Mouse (Mus musculus): Measurements from ENCODE around the gene Dlg2. TPM values are rescaled to one million over a fixed set of nuclear protein-coding genes. Genes with fewer than 3 reads are reported as not detected.

Gene Dlg2
- polyA plus RNA-seq, 1 experiment from 2014 or later = 10.0 TPM

- no peak overlapping the region for H3K9ac ChIP-seq (ENCODE audit: low read length)
- H3K9me3 ChIP-seq (ENCODE audit: control insufficient read depth, low read length) = no peaks in the 10 kb centered on the region
- H3K4me3 ChIP-seq (ENCODE audit: control insufficient read depth in 1 of 2, insufficient read depth in 1 of 2, low read depth in 1 of 2, low read length in 2 of 2) = no peak overlapping the region
- H3K27me3 ChIP-seq (ENCODE audit: control insufficient read depth, insufficient read depth, low read length) = no peaks in the 10 kb centered on the region
- H3K4me2 ChIP-seq (ENCODE audit: low read length) = no peak overlapping the region
- no peak for ATAC-seq (ENCODE audit: insufficient number of reproducible peaks, insufficient read depth, low FRiP score, low read depth)
- 0% methylated on average over 1 of the region's 1 CpGs for WGBS
- no peaks in the 10 kb centered on the region for H3K4me1 ChIP-seq (ENCODE audit: control insufficient read depth in 2 of 2, insufficient read depth in 2 of 2, low read length in 2 of 2)
- H3K36me3 ChIP-seq (ENCODE audit: control insufficient read depth, insufficient read depth, low read length) = no peaks in the 10 kb centered on the region
- H3K27ac ChIP-seq (replicated peaks in 1 of 2; ENCODE audit: control insufficient read depth in 1 of 2, insufficient read depth in 1 of 2, low read depth in 2 of 2, low read length in 2 of 2) = no peak overlapping the region
Measured at GRCm38 (mm10) chr7:91457207-91457606, 980.7 kb downstream of the Dlg2 start.

- H3K9ac ChIP-seq (ENCODE audit: low read length) = no peak overlapping the region
- no peak overlapping the region for H3K4me3 ChIP-seq (ENCODE audit: control insufficient read depth in 1 of 2, insufficient read depth in 1 of 2, low read depth in 1 of 2, low read length in 2 of 2)
- WGBS = 90% methylated on average over 3 of the region's 3 CpGs
- no peaks in the 10 kb centered on the region for H3K4me1 ChIP-seq (ENCODE audit: control insufficient read depth in 2 of 2, insufficient read depth in 2 of 2, low read length in 2 of 2)
- H3K4me2 ChIP-seq (ENCODE audit: low read length) = no peak overlapping the region
- H3K36me3 ChIP-seq (ENCODE audit: control insufficient read depth, insufficient read depth, low read length) = no peaks in the 10 kb centered on the region
- no peaks in the 10 kb centered on the region for H3K27me3 ChIP-seq (ENCODE audit: control insufficient read depth, insufficient read depth, low read length)
- H3K9me3 ChIP-seq (ENCODE audit: control insufficient read depth, low read length) = no peaks in the 10 kb centered on the region
- no peak for ATAC-seq (ENCODE audit: insufficient number of reproducible peaks, insufficient read depth, low FRiP score, low read depth)
- H3K27ac ChIP-seq (replicated peaks in 1 of 2; ENCODE audit: control insufficient read depth in 1 of 2, insufficient read depth in 1 of 2, low read depth in 2 of 2, low read length in 2 of 2) = no peak overlapping the region
Measured at GRCm38 (mm10) chr7:91461352-91461751, 984.9 kb downstream of the Dlg2 start.

- H3K4me1 ChIP-seq (ENCODE audit: control insufficient read depth in 2 of 2, insufficient read depth in 2 of 2, low read length in 2 of 2) = no peaks in the 10 kb centered on the region
- no peaks in the 10 kb centered on the region for H3K36me3 ChIP-seq (ENCODE audit: control insufficient read depth, insufficient read depth, low read length)
- WGBS = 61% methylated on average over 7 of the region's 7 CpGs
- no peak overlapping the region for H3K27ac ChIP-seq (replicated peaks in 1 of 2; ENCODE audit: control insufficient read depth in 1 of 2, insufficient read depth in 1 of 2, low read depth in 2 of 2, low read length in 2 of 2)
- ATAC-seq (ENCODE audit: insufficient number of reproducible peaks, insufficient read depth, low FRiP score, low read depth) = no peak
- no peak overlapping the region for H3K4me3 ChIP-seq (ENCODE audit: control insufficient read depth in 1 of 2, insufficient read depth in 1 of 2, low read depth in 1 of 2, low read length in 2 of 2)
- no peak overlapping the region for H3K4me2 ChIP-seq (ENCODE audit: low read length)
- H3K9ac ChIP-seq (ENCODE audit: low read length) = no peak overlapping the region
- H3K27me3 ChIP-seq (ENCODE audit: control insufficient read depth, insufficient read depth, low read length) = no peaks in the 10 kb centered on the region
- no peaks in the 10 kb centered on the region for H3K9me3 ChIP-seq (ENCODE audit: control insufficient read depth, low read length)
Measured at GRCm38 (mm10) chr7:91463256-91463655, 986.8 kb downstream of the Dlg2 start.

GRCm38 (mm10) chr7:91467061-91467460 lies 990.6 kb downstream of the Dlg2 start:
- Histone ChIP-seq H3K4me3 (ENCODE audit: control insufficient read depth in 1 of 2, insufficient read depth in 1 of 2, low read depth in 1 of 2, low read length in 2 of 2) (no peak overlapping the region), H3K27me3 (ENCODE audit: control insufficient read depth, insufficient read depth, low read length) (no peaks in the 10 kb centered on the region), H3K9ac (ENCODE audit: low read length) (no peak overlapping the region), H3K36me3 (ENCODE audit: control insufficient read depth, insufficient read depth, low read length) (no peaks in the 10 kb centered on the region), H3K27ac (replicated peaks in 1 of 2; ENCODE audit: control insufficient read depth in 1 of 2, insufficient read depth in 1 of 2, low read depth in 2 of 2, low read length in 2 of 2) (no peak overlapping the region), H3K4me2 (ENCODE audit: low read length) (no peak overlapping the region), H3K4me1 (ENCODE audit: control insufficient read depth in 2 of 2, insufficient read depth in 2 of 2, low read length in 2 of 2) (no peaks in the 10 kb centered on the region), H3K9me3 (ENCODE audit: control insufficient read depth, low read length) (no peaks in the 10 kb centered on the region)
- ATAC-seq (ENCODE audit: insufficient number of reproducible peaks, insufficient read depth, low FRiP score, low read depth) = no peak
- WGBS = 67% methylated on average over 3 of the region's 3 CpGs

GRCm38 (mm10) chr7:91479145-91479544 lies 1002.7 kb downstream of the Dlg2 start:
- 46% methylated on average over 3 of the region's 3 CpGs for WGBS
- no peaks in the 10 kb centered on the region for H3K9me3 ChIP-seq (ENCODE audit: control insufficient read depth, low read length)
- no peak overlapping the region for H3K4me3 ChIP-seq (ENCODE audit: control insufficient read depth in 1 of 2, insufficient read depth in 1 of 2, low read depth in 1 of 2, low read length in 2 of 2)
- no peaks in the 10 kb centered on the region for H3K36me3 ChIP-seq (ENCODE audit: control insufficient read depth, insufficient read depth, low read length)
- ATAC-seq (ENCODE audit: insufficient number of reproducible peaks, insufficient read depth, low FRiP score, low read depth) = no peak
- no peak overlapping the region for H3K27ac ChIP-seq (replicated peaks in 1 of 2; ENCODE audit: control insufficient read depth in 1 of 2, insufficient read depth in 1 of 2, low read depth in 2 of 2, low read length in 2 of 2)
- H3K4me2 ChIP-seq (ENCODE audit: low read length) = no peak overlapping the region
- H3K4me1 ChIP-seq (ENCODE audit: control insufficient read depth in 2 of 2, insufficient read depth in 2 of 2, low read length in 2 of 2) = no peaks in the 10 kb centered on the region
- H3K27me3 ChIP-seq (ENCODE audit: control insufficient read depth, insufficient read depth, low read length) = no peaks in the 10 kb centered on the region
- no peak overlapping the region for H3K9ac ChIP-seq (ENCODE audit: low read length)

GRCm38 (mm10) chr7:91481574-91482197 lies 1005.2 kb downstream of the Dlg2 start:
- Histone ChIP-seq H3K4me2 (ENCODE audit: low read length) (no peak overlapping the region), H3K27ac (replicated peaks in 1 of 2; ENCODE audit: control insufficient read depth in 1 of 2, insufficient read depth in 1 of 2, low read depth in 2 of 2, low read length in 2 of 2) (no peak overlapping the region), H3K36me3 (ENCODE audit: control insufficient read depth, insufficient read depth, low read length) (no peaks in the 10 kb centered on the region), H3K4me3 (ENCODE audit: control insufficient read depth in 1 of 2, insufficient read depth in 1 of 2, low read depth in 1 of 2, low read length in 2 of 2) (no peak overlapping the region), H3K4me1 (ENCODE audit: control insufficient read depth in 2 of 2, insufficient read depth in 2 of 2, low read length in 2 of 2) (no peaks in the 10 kb centered on the region), H3K27me3 (ENCODE audit: control insufficient read depth, insufficient read depth, low read length) (no peaks in the 10 kb centered on the region), H3K9ac (ENCODE audit: low read length) (no peak overlapping the region), H3K9me3 (ENCODE audit: control insufficient read depth, low read length) (no peaks in the 10 kb centered on the region)
- WGBS = 51% methylated on average over 1 of the region's 1 CpGs
- no peak for ATAC-seq (ENCODE audit: insufficient number of reproducible peaks, insufficient read depth, low FRiP score, low read depth)

GRCm38 (mm10) chr7:91493234-91493633 lies 1016.8 kb downstream of the Dlg2 start:
- Histone ChIP-seq H3K9ac (ENCODE audit: low read length) (no peak overlapping the region), H3K4me2 (ENCODE audit: low read length) (no peak overlapping the region), H3K4me3 (ENCODE audit: control insufficient read depth in 1 of 2, insufficient read depth in 1 of 2, low read depth in 1 of 2, low read length in 2 of 2) (no peak overlapping the region), H3K9me3 (ENCODE audit: control insufficient read depth, low read length) (no peaks in the 10 kb centered on the region), H3K27me3 (ENCODE audit: control insufficient read depth, insufficient read depth, low read length) (no peaks in the 10 kb centered on the region), H3K36me3 (ENCODE audit: control insufficient read depth, insufficient read depth, low read length) (no peaks in the 10 kb centered on the region), H3K4me1 (ENCODE audit: control insufficient read depth in 2 of 2, insufficient read depth in 2 of 2, low read length in 2 of 2) (no peaks in the 10 kb centered on the region), H3K27ac (replicated peaks in 1 of 2; ENCODE audit: control insufficient read depth in 1 of 2, insufficient read depth in 1 of 2, low read depth in 2 of 2, low read length in 2 of 2) (no peak overlapping the region)
- ATAC-seq (ENCODE audit: insufficient number of reproducible peaks, insufficient read depth, low FRiP score, low read depth) = no peak
- WGBS = 74% methylated on average over 3 of the region's 3 CpGs

GRCm38 (mm10) chr7:91495526-91495925 lies 1019.1 kb downstream of the Dlg2 start:
- H3K9me3 ChIP-seq (ENCODE audit: control insufficient read depth, low read length) = no peaks in the 10 kb centered on the region
- no peak overlapping the region for H3K27ac ChIP-seq (replicated peaks in 1 of 2; ENCODE audit: control insufficient read depth in 1 of 2, insufficient read depth in 1 of 2, low read depth in 2 of 2, low read length in 2 of 2)
- H3K27me3 ChIP-seq (ENCODE audit: control insufficient read depth, insufficient read depth, low read length) = no peaks in the 10 kb centered on the region
- H3K4me3 ChIP-seq (ENCODE audit: control insufficient read depth in 1 of 2, insufficient read depth in 1 of 2, low read depth in 1 of 2, low read length in 2 of 2) = no peak overlapping the region
- H3K9ac ChIP-seq (ENCODE audit: low read length) = no peak overlapping the region
- 74% methylated on average over 5 of the region's 5 CpGs for WGBS
- no peaks in the 10 kb centered on the region for H3K4me1 ChIP-seq (ENCODE audit: control insufficient read depth in 2 of 2, insufficient read depth in 2 of 2, low read length in 2 of 2)
- no peak for ATAC-seq (ENCODE audit: insufficient number of reproducible peaks, insufficient read depth, low FRiP score, low read depth)
- no peak overlapping the region for H3K4me2 ChIP-seq (ENCODE audit: low read length)
- H3K36me3 ChIP-seq (ENCODE audit: control insufficient read depth, insufficient read depth, low read length) = no peaks in the 10 kb centered on the region
